Mouse (Mus musculus) cerebellum, adult 11 months (tissue): Measurements from ENCODE around the gene Samd4b.
"Not testable (repeated sequence)": the region's sequence is repeated elsewhere in the genome, so short reads cannot be mapped to it uniquely, and the experiment has no call there.

Source experiments
- DNase-seq: peaks from one replicate; pipeline ENCODE4 v3.0.0; 2022

The Samd4b gene

DNA sequence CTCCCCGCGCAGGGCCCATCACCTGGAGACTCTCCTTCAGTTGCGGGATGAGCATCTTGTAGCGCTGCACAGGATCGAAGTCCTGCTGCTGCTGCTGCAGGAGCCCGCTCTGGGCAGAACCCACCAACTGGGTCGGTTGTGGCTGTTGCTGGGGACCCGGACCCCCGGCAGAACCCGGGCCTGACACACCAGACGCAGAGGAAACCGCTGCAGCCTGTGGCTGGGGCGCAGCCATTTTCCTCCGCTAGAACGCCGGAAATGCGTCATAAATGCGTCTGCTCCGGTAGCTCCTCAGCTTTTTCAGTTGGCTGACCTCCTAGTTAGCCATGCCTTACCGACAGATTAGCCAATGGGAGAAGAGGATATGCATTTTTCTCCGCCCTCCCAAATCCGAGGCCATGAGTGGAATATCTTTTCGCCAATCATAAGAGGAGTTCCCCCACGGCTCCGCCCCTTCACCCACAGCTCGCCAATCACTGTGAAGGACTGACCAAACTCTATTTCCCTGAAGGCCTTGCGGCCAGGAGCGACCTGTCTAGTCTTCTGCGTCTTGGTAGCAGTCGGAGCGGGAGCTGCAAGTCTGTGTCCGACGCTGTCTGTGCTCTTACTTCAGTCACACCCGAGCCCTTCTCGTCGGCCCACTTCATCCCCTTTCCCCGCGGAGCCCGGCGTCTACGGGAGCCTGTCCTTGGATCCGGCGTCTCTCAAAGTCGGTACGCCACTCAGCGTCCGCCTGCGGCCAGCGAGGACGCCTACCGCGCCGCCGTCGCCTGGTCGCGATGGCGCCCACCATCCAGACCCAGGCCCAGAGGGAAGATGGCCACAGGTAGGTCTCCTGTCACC, 205.3 kb downstream of the Samd4b start, which contains the start of the genes Med29 and Paf1:
Med29 (minus strand) TSS at position 280 of the 843 bp plus-strand sequence.
Paf1 (plus strand) TSS at position 523 of the 843 bp plus-strand sequence.
- peak; percentile 96 for DNase-seq

DNA sequence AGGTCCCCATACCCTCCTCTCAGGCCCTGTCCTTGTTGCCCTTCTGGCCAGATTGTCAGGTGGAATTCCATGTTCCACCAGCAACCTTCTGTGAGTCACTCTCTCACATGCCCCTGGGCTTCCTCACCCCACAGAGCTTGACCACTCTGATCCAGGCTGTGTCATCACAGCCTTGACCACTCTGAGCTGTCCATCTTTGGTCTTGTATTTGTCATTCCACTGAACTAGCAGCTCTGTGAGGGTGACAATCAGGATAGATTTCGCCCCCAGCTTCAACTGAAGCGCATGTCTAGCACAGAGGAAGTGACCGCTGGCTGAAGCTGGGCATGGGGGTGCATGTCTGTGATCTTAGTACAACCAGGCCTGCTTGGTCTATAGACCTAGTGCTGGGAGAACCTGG, 207.6 kb downstream of the Samd4b start:
- no peak for DNase-seq

DNA sequence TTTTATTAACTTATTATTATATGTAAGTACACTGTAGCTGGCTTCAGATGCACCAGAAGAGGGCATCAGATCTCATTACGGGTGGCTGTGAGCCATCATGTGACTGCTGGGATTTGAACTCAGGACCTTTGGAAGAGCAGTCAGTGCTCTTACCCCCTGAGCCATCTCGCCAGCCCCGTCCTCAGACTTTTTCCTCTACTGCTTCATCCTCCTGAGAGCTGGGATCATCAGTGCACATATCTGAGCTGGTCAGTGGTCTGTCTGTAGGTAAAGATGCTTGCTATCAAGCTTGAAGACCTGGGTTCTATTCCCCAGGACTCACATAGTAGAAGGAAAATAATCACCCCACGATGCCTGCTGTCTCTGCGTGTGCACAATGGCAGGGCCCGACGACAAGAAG, 210.6 kb downstream of the Samd4b start:
- not testable (repeated sequence) for DNase-seq

DNA sequence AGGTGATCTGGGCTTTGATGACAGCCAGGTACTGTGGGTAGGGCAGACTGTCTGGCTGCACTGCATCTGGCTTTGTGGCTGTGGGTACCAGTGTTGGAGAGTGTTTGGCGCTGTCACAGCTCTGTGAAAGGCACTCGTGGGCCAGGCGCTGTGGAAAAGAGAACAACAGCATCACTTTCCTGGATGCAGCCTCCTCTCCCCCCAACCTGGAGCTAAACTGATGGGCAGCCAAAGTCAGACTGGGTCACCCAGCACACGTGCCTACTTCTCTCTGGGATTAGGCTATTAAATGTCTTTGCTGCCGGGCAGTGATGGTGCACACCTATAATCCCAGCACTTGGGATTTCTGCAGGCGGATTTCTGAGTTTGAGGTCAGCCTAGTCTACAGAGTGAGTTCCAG, 211.1 kb downstream of the Samd4b start:
- DNase-seq: not testable (repeated sequence)

DNA sequence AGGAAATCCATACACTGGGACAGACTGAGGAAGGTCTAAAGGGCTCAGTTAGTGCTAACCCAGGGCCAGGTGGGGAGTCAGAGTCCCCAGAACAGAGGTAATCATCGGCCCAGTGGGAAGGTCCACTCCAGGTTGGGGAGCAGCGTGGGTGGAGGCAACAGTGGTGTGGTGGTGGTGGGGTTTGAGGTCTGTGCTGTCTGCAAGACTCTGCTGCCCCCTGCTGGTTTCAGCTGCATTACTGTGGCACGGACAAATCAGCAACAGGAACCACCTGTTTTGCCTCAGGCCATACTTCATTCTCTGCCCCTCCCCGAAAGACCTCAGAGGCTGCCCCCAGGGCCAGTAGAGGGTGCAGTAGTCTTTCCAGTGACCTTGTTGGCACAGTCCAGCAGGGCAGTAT, 211.5 kb downstream of the Samd4b start:
- peak; percentile 62 for DNase-seq

DNA sequence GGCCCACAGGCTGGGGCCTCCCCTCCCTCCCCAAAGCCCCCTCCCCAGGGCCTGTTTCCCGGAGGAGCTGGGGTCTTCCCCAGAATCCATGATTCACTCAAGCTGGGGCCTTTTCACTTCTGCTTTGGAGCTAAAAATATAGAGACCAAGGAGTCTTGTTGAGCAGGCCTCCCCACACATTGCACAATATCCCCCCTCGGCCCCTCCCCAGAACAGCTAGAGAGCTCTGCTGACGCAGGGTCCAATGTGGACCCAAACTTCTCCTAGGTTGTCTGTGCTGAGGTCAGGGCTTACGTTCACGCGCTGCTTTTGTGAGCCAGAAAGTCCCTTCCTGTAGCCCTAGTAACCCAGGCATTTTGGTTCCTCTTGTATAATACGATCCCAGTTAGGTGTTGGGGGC, 211.9 kb downstream of the Samd4b start:
- DNase-seq: no peak

DNA sequence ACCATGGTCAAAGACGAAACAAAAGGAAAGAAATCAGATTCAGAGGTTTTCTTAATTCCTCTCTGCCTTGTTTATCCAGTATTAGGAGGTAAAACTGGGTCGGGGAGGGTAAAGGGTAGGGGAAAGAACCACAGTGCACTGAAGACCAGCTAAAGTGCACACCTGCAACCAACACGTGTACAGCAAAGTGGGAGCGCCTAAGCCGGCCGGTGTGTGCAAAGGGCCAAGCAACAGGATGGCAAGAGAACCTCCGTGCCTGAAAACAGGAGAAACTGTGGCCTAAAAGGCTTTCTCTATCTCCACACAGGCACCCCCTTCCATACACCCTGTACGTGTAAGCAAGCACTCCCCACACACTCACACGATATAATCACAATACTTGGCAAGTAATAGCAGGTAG, 212.7 kb downstream of the Samd4b start:
- DNase-seq: no peak

DNA sequence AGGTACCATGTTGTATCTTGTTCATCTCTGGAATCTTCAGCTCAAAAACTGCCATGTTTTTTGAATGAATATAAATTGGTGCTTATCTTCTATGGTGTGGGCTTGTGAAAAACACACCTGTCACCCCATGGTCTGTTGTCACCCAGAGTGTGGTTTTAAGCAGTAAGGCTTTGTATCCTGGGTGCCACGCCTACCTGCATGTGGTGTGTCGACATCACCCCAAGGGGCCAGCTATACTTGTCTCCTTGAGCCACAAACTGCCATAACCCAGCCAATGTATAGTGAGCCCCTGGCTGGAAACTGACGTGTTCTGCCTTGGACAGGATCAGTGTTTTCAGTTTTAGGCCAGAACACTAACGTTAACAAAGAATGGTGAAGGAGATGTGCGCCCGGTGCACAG, 213.8 kb downstream of the Samd4b start:
- DNase-seq: no peak

DNA sequence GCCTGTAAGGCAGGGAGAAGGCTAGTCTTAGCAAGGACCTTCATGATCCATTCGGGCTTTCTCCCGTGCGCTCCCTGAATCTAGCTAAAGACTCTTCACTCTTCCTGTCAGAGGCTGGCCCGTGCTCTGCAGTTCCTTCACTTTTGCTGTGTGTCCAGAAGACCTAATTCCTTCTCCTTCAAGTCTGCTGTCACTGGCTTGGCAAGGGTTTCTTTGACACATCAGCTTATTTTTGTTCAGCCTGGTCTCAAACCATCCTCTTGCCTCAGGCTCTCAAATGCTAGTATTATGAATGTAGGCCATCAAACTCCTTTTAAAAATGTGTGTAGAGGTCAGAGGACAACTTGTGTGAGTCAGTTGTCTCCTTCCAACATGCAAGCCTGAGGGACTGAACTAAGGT, 214.3 kb downstream of the Samd4b start:
- no peak for DNase-seq

DNA sequence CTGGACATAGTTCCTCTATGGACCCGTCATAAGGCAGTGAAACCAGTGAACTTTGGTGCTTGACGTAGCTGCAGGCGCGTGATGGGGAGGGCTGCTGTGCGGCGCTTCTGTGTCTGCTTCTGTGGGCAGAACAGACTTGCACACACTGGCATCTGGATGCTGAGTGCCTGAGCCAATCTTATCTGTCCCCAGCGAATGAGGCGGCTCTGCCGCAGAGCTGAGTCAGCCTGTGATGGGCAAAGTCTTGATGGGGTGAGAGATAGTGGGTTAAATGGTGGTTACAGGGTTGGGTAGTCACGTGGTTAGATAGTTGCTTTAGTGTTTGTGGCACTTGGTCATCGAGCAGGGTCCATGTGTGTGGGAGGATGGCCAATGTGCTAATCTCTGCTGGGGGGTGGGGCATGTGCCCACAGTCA, 215.0 kb downstream of the Samd4b start:
- DNase-seq: no peak

DNA sequence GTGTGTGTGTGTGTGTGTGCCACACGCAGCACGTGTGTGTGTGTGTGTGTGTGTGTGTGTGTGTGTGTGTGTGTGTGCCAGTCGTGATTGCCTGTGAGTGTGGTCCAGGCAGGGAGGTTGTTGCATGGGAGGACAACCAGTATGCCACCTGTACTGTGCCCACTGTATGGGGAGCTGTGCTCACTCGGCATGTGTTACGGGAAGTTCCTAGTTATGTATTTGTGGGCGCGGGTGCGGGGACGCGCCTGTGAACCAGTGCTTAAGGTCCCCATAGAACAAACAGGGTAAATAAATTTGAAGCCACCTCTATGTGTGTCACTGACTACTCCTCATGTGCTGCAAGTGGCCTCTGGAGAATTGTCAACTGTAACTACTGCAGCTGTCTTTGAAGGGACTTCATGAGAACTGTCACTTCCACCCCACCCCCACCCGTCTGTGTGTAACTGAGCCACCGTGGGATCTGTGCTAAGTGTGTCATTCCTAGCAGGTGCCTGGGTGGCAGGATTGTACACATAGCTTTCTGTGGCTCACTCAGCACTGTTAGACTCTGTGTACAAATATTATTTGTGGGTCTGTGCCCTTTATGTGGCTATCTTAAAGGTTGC, 215.5 kb downstream of the Samd4b start:
- DNase-seq: no peak

DNA sequence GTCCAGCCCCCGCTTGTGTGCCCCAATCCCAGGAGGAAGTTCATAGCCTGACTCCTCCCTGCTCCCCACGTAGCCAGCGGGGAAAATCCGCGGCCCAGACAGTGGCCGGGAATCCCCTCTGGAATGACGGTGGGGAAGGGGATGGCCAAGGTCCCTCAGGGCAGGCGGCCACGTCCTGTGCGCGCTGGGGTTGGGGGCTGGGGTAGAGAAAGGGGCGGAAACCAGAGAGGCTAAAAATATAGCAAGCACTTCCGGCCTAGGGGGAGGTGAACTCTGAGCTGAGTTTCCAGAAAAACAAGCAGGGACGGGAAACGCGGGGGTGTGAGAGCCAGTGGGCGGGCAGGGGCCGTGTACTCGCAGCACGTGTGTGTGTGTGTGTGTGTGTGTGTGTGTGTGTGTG, 216.0 kb downstream of the Samd4b start:
- no peak for DNase-seq

DNA sequence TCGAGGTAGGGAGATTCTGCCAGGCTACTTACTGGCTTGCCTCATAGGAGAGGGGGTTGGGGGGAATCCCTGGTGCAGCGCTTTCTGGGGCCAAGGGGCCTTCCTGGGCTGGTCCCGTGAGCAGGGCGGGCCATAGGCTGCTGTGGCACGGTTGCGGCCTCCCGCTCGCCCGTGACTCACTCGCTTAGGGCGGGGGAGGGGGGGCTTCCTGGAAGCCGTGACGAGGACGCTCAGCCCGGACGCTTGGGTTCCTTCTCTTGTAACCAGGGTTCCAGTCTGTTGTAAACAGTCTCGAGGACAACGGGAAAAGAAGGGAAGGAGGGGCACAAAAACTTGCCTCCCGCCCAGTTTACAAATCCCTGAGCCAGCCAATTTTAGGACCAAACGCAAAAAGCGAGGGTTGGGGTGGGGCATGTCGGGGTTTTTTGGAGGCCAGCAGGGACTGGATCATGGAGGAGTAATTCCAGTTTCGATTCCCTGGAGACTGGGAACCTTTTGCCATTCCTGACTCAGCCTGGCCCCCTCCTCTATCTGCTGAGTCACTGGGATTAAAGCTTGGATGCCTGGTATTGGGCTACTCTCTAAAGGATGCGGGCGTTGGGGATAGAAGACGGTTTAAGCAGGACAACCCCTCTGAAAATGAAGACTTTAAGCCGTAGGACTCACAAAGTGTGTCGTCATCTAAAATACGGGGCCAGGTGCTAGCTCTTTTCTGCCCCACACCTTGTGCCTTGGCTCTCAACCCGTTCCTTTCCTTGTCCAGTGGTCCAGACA, 216.7 kb downstream of the Samd4b start:
- DNase-seq: no peak

DNA sequence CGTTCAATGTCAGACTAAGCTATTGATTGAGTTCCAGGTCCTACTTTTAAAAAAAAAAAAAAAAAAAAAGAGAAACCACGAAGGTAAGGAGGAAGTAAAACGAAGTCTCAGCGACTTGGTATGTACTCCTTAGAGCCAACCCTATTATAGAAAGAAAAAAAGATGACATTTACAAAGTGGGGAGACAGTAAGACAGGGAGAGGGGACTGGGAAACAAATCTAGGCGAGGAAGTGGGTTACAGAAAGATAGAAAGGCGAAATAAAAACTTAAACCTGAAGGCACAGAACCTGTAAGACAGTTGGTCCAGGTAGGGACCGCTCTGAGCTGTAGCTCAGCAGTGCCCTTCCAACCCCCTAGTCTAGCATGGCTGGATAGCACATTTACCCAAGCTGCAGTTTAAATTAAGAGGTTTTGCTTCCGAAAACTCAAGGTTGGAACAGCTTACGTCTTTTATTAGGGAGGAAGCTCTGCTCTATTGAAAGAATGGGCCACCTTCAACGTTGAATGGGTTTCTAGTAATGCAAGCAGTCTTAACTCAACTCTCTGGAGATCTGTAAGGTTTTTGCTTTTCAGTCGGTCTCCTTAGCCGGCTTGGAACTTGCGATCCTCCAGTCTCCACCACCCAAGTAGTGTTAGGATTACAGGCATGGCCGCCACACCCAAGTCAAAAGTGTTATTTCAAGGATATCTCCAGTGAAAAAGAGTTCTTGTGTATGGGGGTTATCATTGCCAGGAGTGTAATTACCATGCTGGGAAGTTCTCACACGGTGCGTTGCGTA, 217.5 kb downstream of the Samd4b start, which contains the start of gene Zfp36:
Zfp36 (minus strand) TSS at position 17 of the 780 bp plus-strand sequence.
- DNase-seq: no peak

DNA sequence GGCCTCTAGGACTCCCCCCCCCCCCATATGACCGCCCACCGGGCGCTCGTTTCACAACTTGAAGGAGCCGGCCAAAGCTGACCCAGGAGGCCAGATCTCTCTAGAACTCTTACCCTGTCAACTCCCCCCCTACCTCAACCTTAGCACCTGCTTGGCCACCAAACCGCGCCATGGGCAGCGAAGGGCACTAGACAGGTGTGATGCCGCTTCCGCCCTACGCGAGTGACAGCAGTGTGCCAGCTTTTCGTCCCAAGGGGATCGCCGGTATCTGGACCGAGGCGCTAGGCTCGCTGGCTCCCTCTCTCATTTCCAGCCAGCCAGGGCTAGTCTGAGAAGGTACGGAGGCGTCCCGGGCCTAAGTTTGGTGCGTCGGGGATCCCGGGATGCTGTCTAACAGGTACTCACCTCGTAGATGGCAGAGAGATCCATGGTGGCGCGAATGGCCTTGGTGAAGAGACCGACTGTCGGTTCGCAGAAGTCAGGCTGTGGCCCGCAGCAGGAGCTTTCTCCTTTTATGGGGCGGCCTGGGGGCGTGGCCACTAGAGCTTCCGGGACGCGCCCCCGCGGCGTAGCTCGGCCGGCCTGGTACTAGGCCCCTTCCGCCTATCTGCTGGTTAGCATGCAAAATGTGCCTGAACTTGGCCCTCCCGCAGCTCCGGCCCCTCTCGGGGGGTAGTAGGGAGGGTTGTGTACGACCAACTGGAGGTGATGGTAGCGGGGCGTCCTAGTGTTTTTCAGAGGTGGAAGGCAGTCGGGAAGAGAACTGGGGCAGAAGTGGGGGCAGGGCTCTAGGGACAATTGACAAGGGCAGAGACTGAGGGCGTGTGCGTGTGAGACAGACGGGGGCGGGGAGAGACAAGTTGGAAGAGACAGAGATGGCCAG, 218.9 kb downstream of the Samd4b start:
- DNase-seq: peak; percentile 61

DNA sequence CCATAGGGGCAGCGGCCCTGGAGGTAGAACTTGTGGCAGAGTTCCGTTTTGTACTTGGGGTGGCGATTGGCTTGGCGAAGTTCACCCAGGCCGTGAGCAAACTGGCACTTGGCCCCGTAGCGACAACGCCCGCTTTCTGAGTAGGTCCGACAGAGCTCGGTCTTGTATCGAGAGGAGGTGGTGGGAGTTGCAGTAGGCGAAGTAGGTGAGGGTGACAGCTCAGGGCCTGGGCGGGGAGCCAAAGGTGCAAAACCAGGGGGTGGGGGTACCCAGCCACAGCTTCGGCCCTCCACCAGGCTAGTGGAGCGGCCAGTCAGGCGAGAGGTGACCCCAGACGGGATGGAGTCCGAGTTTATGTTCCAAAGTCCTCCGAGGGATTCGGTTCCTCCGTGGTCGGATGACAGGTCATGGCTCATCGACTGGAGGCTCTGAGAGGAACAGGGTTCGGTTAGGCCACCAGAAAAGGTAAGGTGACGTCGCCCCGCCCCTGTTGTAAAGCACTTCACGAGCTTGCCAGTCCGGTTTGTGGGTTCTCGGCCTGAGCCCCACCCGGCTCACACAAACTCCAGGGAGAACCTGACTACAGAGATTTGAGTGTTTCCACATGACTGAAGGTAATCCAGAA, 219.8 kb downstream of the Samd4b start:
- DNase-seq: no peak

DNA sequence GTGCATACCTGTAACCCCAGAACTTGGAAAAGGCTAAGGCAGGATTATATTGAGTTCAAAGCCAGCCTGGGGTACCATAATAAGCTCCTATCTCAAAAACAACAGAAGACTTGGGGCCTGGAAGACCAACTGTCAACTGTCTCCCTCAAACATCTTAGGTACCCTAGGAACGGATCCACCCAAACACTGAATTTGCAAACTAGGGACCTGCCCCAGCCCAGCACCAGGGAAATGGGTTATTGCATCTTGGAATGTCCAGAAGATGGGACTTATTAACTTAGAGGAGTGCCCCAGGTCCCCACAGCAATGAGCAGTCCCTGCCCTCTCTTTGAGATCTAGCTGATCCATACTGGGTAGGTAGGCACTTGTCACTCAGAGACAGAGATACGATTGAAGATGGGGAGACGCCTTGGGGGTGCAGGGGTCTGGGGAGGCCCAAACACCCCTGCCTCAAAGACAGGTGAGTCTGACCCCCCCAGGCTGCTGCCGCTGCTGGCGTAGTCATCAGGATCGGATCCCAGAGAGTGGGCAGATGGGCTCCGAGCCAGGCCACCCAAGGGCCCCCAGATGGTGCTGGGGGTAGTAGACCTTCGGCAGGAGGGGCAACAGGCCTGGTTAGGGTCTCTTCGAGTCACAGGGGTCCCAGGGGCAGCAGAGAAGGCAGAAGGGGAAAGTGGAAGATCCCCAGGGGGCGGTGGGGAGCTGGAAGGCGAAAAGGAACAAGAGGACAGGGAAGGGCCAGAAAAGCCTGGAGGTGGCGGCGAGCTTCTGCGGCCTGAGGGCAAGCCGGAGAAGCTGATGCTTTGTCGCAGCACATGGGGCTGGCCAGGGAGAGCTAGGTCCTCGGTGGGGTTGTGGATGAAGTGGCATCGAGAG, 220.5 kb downstream of the Samd4b start:
- peak; percentile 32 for DNase-seq

DNA sequence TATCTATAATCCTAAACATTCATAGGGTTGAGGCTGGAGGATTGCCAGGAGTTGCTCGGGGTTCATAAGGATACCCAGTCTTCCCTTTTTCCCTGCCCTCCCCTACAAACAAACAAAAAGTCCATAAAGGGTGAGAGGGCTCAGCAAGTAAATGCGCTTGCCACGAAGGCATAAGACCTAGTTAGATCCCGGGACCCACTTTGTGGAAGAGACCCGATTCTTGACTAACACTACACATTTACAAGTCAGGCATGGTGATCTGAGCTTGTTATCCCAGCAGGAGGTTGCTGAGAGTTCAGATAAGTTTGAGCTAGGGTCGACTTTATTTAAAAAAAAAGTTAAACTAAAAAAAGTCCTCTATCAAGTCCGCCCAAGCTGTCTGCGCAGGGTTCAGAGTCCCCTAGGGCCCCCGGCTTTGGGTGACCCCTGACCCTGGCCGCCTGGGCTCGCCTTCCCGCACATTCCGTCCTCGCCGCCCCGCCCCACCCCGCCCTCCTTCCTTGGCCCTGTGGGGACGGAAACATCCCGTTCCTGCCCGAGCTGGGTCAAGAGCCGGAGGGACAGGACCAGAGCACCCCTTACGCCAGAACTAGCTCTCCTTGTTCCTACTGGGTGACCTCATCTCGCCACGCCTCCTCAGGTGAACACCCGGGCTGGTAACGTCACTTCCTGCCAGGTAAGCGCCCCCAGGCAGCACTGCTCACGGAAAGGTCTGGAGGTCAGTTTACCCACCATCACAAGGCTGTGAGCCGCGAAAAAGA, 221.8 kb downstream of the Samd4b start:
- no peak for DNase-seq
